Mouse (Mus musculus) hematopoietic stem cell, adult 5-6 weeks (primary cell): ENCODE results near the gene Fadd. TPM values are rescaled to one million over a fixed set of nuclear protein-coding genes. Genes with fewer than 3 reads are reported as not detected.
A peak's percentile ranks its signal among the peaks of the same experiment; 100 is the strongest.

Source experiments
- ATAC-seq, 2 experiments: fragments of 125-278 bp in 1 of 2; replicated peaks in 1 of 2; 2 replicates each; pipeline ENCODE4 v1.8.0; 2016 to 2017; ENCODE audit warnings: inconsistent platforms in 2 of 2, mild to moderate bottlenecking in 2 of 2, moderate number of reproducible peaks in 2 of 2, low read depth in 1 of 2, moderate TSS enrichment in 1 of 2; ENCODE audit not compliant: low FRiP score in 2 of 2, poor library complexity in 2 of 2, severe bottlenecking in 2 of 2, insufficient read depth in 1 of 2, low TSS enrichment in 1 of 2
- total RNA-seq: library from RNA; stranded (forward); fragments of 172-1452, 232-1000 nt; gene quantifications from 2 replicates; pipeline ENCODE4 v1.2.3, GENCODE M21; 2017

The Fadd gene
- total RNA-seq, 1 experiment from 2014 or later, result 5.1 TPM

DNA sequence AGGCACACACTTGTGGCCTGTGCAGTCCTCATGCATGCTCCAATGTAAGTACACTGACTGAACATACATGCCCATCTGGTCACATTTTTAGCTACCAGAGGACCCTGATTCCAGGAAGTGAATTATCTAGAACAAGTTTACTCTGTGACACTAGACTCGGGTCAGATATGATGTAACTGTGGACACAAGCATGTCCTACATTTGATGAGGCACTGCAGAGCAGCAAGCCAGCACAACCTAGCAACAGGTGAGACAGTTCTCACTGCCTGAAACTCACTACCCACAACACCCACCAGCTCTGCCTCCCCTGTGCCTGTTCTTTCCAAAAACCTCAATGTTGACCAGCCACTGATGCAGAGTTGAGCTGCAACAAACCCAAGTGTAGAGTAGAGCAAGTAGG lies 31.5 kb downstream of the Fadd start:
- no peak for ATAC-seq

DNA sequence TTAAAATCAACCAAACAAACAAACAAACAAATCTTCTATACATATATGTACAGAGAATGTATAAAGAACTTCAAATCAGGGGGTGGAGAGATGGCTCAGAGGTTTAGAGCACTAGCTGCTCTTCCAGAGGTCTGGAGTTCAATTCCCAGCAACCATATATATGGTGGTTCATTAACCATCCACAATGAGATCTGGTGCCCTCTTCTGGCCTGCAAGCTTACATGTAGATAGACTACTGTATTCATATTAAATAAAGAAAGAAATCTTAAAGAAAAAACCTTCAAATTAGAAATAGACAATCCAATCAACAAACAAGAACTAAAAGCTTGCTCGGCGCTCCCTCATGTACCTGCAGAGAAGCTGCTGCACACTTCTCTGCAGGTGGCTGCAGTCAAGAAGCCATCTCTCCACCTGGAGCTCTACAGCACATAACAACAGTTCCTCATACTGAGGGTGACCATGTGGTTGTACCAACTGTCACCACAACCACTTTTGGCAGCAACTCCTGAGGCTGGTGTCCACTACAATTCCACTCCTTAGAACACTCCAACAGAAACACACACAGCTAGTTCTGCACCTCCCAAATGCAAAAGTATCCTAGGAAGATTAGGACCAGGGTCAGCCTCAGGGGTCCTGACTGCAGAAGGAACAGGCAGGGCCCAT lies 32.2 kb downstream of the Fadd start:
- no peak for ATAC-seq

GRCm38 (mm10) chr7:144545231-144545630 lies 37.0 kb downstream of the Fadd start:
- no peak for ATAC-seq

GRCm38 (mm10) chr7:144541351-144541750 lies 40.9 kb downstream of the Fadd start:
- no peak for ATAC-seq

DNA sequence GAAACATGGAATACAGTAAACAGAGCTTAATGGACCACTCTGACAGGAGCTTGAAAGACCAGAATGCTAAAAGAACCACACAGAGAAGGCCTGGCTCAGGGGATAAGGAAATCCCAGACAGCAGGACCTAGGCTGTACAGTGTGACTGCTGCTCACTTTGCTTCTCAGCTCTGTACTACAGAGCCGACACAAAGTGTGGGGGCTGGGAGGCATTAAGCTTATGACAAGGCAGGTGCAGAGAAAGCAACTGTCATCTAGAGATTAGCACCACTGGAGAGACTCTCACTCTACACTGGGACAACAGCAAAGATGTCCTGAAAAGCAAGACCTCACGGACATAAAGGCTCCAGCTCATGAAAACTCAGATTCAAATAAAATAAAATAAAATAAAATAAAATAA lies 43.1 kb downstream of the Fadd start:
- ATAC-seq, result no peak; a peak in 1 of 4 replicates

DNA sequence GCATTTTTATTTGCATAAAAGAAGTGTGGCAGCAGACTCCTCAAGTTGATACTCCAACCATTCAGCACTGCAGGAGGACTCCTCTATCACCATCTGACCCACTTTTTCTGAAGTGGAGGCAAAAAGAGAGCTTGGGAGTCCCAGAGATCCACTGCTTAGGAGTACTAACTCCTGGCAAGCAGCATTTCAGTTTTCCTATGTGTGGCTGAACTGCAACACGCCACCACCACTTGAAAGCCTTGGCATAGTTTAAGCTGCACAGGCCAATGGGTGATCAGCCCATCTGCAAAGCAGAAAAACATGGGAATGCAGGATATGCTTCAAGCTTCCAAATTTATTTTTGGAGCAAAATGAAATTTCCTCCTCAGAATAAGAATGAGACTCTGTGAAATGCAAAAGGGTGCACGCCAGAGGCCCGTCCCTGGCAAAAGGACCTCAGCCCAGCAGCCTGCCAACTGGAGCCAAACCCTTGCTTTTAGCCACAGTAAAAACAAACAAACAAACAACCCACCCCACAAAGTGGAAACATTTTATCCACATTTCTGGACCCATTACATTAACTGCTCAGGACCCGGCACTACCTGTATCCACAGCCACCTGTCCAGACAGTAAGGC lies 44.1 kb downstream of the Fadd start:
- ATAC-seq, result no peak

GRCm38 (mm10) chr7:144536367-144536766 lies 45.9 kb downstream of the Fadd start:
- ATAC-seq, result peak in 1 of 2 experiments; percentile 35; a peak in 3 of 4 replicates

- no peak for ATAC-seq
These were observed 47.5 kb downstream of the Fadd start for GRCm38 (mm10) chr7:144534773-144535172.

- no peak for ATAC-seq
These were observed 50.5 kb downstream of the Fadd start for GRCm38 (mm10) chr7:144531585-144532378.

DNA sequence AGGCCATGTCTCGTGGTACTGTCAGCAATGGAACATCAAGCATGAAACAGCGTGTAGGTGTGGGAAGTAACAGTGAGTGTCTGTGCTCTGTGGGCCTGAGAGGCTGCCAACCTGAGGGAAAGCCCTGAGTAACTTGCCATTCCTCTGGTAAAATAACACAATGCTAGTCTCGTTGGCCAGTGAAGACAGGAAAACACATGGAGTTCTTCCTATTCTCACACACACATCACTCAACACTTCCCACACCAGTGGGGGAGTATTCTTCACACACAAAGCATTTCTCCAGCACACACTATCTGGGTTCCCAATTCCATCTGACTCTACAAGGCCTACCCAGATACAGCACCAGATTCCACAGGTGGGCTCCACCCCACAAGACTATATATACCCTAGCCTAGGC lies 52.4 kb downstream of the Fadd start:
- ATAC-seq, result no peak

GRCm38 (mm10) chr7:144527723-144528221 lies 54.5 kb downstream of the Fadd start:
- ATAC-seq, result no peak

Other genes with a start within 250 kb of the Fadd start
- 33.5 and 65.6 TPM in 2 replicates for gene Cttn, start 111.5 kb downstream of the Fadd start, total RNA-seq
- gene Ppfia1, start 28.7 kb downstream of the Fadd start, total RNA-seq, result 55.6 and 58.6 TPM in 2 replicates
- 0.50 TPM in 1 of 2 replicates, not detected in the other for gene Ano1, start 169.5 kb upstream of the Fadd start, total RNA-seq